Mouse (Mus musculus): ENCODE data around the gene Gm4881. TPM values are rescaled to one million over a fixed set of nuclear protein-coding genes. Genes with fewer than 3 reads are reported as not detected.
"Not testable (repeated sequence)": the region's sequence is repeated elsewhere in the genome, so short reads cannot be mapped to it uniquely, and the experiment has no call there.

Gene Gm4881
- total RNA-seq, 2 experiments from 2014 or later, result not detected

DNA sequence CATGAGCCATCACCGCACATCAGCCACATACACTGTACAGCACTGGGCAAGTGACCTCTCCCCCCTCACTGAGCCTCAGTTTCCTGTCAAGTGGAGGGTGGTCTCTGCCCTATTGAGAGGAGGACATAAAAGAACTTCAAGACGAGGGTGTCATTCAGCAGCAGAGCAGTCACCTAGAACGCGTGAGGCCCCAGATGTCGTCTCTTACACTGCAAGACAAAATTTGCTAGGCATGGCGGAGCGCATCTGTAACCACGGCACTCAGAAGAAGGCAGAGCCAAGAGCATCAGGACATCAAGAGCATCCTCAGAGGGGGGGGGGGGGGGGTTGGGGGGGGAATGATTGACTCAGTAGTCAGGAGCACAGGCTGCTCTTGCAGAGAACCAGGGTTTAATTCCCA lies 48.0 kb downstream of the Gm4881 start:
- no peak for DNase-seq (ENCODE audit: low spot score)

DNA sequence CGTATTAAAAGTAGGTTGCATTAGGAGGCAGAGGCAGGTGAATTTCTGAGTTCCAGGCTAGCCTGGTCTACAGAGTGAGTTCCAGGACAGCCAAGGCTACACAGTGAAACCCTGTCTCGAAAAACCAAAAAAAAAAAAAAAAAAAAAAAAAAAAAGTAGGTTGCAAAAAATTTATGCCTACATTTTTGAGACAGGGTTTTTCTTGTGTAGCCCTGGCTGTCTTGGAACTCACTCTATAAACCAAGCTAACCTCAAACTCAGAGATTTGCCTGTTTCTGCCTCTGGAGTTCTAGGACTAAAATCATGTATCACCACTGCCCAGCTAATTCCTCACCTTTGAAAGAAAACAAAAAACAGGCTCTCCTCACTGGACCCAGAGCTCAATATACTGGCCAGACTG lies 48.5 kb downstream of the Gm4881 start:
- not testable (repeated sequence) for DNase-seq (ENCODE audit: low spot score)

DNA sequence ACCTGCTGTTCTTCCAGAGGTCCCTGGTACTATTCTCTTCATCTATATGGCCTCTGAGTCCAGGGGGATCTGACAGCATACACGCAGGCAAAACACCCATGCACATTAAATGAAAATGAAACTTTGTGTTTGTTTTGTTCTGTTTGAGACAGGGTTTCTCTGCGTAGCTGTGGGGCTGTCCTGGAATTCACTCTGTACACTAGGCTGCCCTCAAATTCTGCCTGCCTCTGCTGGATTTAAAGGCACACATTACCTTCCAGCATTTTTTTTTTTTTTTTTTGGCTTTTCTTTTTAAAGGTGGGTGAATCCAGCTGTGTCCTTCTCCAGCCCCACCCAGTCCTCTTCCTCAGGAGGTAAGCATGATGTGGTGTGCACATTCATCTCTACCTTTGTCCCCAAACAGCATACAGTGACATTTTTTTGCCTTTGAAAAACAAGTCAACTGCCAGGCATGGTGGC lies 52.1 kb downstream of the Gm4881 start:
- DNase-seq (ENCODE audit: low spot score), result no peak

DNA sequence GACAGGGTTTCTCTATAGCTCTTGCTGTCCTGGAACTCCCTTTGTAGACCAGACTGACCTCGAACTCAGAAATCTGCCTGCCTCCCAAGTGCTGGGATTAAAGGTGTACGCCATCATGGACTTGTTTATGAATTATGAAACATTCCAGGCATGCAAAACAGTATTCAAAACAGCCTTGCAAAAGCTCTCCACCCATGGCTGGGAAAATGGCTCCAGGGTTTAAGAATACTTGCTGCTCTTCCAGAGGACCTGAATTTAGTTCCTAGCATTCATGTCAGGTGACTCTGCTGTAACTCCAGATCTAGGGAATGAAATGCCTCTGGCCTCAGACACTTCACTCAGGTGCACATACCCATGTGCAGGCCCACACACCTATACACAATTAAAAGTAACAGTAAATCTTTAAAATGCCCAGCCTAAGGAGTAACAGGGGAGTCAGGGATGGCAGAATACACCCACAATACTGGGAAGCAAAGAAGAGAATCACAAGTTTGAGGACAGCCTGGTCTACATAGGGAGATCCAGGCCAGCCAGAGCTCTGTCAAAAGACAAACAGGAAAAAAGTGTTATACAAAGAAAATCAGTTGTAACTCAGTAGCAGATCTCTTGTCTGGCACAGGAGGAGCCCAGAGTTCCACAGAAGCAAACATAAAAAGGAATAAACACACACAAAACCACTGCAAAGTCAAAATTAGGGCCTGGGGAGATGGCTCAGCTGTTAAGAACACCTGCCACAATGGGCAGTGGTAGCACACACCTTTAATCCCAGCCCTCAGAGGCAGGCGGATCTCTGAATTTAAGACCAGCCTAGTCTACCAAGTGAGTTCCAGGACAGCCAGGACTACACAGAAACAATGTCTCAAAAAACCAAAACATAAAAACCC lies 52.8 kb downstream of the Gm4881 start:
- DNase-seq (ENCODE audit: low spot score), result no peak

DNA sequence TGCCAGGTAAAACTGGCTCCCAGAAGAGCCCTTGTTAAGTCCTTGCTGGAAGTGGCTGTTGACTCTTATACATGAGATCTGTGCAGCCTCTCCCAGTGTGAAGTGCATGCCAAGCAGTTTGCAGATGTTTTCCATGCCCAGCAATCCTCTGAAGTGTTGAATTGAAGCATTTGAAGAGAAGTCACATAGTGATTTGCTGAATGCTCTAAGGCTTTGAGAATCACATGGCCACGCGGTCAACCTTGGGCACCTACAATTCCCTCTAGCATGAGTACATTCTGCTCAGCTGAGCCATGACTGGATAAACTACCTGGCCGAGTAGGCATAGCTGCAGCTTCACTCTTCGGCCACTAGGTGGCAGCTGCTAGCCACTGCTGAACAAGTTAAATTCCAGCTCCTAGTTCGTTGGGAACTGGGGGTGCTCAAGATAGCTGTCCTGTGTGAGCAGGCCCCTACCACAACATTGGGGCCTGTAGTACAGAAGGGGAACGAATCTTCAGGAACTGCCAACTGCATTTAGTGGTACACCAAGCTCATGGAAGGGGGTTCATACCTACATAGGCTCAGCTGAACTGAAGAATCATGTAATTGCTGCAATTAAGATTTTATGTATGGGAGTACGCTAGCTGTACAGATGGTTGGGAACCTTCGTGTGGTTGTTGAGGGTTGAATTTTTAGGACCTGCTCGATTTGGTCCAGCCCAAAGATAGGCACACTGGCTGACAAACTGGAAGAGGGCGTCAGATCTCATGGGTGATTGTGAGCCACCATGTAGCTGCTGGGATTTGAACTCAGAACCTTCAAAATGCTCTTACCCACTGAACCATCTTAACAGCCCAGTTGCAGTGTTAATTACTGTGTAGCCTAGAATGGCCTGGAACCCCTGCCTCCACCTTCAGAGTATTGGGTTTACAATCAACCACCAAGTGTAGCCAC lies 53.7 kb downstream of the Gm4881 start:
- peak; percentile 75 for DNase-seq (ENCODE audit: low spot score)

DNA sequence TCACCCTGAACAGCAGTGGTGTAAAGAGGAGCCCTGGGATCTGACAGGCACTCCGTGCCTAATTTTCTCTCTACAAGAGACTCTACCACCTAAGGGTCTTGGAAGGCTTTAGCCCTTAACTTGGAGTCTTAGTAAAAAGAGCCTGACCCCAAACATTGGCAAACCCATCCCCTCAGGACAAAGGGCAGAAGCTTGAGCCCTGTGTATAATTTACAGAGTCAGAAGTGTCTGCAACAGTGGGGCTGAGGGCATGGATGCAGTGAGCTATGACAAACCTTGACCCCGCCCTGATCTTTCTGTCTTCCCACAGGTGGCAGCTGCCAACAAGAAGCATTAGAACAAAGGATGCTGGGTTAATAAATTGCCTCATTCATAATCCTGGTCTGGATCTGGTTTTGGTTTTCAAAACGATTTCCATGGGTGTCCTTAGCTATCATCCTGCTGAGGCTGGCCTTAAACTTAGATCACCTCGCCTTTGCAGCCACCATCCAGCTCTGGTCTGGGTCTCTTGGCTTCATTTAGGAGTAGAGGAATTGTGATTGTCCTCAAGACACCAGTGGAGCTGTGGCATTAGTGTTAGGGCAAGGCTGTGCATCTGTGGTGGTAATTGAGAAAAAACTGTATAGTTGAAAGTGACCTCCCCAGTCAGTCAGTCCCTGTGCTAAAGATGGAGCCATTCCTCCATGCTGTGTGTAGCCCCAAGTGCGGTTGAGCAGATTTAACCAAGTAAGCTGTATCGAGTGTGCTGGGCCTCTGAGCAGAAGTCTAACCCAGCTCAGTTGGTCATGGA lies 54.7 kb downstream of the Gm4881 start:
- no peak for DNase-seq (ENCODE audit: low spot score)

DNA sequence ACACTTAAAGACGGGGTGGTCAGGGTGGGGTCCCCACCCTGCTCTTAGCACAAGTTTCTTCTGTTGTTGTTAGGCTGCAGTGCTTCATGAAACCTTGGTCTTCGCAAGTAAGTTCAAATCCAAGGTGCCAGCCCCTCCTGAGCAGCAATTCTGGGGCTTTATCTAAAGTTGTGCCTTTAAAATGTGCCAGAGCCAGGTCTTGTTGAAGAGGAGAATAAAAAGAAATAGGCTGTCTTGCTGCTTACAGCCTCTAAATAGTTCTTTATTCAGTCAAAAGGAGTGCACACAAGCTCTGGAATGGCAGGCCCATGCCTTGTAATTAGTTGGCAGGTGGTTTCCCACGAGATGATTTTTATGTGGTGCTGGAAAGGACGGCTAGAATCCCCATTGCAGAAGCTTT lies 57.2 kb downstream of the Gm4881 start:
- DNase-seq (ENCODE audit: low spot score), result no peak

DNA sequence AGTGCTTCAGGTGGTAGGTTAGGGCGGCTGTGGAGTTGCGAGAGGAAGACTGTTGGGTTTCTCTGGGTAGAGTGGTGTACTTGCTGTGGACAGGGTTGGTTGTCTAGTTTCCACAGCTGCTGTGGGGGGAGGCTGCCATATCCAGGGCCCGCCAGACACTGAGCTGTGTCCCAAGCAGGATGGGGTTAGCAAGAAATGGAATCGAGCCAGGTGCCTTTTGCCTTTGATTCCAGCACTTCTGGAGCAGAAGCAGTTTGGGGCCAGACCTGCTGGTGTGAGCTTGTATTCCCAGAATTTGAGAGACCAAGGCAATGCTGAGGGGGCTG lies 58.0 kb downstream of the Gm4881 start:
- DNase-seq (ENCODE audit: low spot score), result no peak

DNA sequence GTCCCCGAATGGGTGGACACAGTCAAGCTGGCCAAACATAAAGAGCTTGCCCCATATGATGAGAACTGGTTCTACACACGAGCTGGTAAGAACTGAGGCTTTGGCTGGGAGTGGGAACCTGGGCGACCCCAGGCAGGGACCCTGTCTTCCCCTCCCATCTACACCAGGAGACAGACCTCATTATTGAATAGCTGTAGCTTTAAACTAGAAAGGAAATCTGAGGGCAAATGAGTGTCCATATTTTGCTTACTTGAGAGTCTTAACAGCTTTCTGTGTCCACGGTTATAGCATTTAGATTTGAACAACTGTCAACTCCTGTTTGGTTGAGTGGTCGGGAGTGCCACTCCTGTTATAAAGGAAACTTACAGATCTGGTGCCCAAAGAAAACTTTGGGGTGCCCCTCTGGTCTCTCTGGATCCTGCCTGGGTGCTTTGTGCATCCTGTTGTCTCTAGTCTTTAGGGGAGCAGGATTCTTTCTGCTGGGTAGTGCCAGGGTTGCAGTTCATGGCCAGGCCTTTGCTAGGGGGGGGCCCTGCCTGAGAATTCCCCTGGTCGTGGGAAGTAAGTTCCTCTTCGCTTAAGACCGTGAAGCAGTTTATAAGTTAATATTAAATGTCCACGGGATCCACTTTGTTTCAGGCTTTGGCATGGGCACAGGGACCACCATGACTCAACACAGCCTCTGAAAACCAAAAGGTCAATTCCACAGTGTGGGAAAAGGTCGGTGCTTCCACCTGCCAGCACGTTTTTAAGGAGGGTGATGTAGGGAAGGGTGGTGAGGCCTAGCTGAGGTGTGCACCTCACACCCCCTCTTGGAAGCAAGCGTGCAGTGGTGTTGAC lies 58.6 kb downstream of the Gm4881 start:
- no peak for DNase-seq (ENCODE audit: low spot score)

DNA sequence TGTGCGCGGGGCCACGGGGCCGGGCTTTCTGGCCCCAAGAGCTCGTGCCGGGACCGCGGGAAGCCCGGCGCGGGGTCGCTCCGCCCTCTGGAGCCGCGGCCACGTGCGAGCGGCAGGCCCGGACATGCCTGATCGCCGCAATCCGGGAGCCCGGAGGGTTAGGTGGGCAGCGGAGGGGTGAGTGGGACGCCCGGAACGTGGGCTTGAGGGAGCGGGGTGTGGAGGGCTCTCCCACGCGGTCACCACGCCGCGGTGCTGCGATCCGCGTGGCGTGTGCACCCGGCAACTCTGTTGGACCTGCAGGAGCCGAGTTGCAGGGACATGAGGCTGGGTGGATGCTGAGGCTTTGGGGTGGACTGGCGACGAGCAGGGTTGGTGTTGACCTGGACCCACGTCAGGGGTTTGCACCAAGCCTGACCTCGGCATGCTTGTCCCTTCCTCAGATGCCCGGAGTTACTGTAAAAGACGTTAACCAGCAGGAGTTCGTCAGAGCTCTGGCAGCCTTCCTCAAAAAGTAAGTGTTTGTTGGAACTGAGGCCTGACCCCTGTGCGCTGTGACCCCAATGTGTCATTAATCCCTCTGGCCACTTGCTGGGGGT lies 59.5 kb downstream of the Gm4881 start:
- no peak for DNase-seq (ENCODE audit: low spot score)

DNA sequence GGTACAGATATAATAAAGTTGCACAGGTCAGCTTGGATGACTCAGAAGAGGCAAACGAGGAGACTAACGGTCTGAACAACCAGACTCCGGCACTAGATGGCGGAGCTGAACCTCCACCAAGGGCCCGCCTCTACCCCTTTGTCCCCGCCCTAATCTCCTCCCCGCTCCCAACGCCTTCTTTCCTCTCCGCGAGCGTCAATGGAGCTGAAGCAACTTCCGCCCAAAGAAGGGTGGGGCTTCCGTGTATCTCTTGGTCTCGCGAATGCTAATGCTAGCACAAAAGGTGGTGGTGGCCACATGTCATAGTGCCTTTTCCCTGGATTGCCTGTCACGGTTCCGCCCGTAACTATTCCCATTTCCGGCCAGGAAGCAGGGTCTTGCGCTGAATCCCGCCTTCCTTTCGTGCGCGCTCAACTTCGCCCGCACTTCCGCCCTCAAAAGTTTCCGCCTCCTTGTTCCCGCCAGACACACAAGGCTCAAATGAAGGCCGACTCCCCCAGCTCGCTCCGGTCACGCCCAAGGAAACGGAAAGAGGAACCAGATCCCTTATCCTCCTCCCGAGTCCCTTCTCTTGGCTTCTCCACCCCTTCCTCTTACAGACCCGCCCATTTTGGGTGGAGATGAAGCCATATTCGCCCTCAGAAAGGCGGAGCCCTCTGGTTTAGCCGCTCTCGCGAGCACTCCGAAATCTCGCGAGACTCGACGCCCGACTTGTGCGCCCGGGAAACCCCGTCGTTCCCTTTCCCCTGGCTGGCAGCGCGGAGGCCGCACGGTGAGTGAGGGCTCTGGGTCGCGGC lies 60.2 kb downstream of the Gm4881 start, which contains the start of gene Rps19:
TSS of gene Rps19 (plus strand) at position 476 of the 797 bp plus-strand sequence.
- peak; percentile 99 for DNase-seq (ENCODE audit: low spot score)

DNA sequence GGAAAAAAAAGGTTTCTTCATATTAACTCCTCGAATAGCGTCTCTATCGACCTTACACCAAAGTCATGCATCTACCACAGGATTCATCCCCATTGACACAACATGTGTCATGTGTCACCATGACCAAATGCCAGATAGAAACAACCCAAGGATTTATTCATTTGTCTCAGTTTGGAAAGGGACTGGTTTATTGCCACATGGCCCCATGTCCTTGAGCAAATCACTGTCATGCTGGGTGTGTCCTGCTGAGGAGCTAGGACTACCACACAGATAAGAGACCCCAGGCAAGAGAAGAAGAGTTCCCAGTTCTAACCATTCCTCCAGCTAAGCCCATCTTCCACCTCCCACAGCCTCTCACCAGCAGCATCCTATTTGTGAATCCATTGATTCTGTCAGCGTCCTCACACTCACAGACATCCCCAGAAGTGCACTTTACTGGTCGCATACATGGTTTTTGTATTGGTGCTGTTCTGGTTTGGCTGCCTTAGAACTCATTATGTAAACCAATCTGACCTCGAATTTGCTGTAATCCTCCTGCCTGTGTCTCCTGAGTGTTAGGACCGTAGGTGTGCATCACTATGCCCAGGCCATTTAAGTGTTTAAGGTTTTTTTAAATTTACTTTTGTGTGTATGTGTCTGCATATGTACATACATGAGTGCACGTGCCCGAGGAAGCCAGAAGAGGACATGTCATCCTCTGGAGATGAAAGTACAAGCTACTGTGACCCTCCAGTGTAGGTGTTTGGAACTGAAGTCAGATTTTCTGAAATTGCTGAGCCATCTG lies 61.7 kb downstream of the Gm4881 start:
- no peak for DNase-seq (ENCODE audit: low spot score)

DNA sequence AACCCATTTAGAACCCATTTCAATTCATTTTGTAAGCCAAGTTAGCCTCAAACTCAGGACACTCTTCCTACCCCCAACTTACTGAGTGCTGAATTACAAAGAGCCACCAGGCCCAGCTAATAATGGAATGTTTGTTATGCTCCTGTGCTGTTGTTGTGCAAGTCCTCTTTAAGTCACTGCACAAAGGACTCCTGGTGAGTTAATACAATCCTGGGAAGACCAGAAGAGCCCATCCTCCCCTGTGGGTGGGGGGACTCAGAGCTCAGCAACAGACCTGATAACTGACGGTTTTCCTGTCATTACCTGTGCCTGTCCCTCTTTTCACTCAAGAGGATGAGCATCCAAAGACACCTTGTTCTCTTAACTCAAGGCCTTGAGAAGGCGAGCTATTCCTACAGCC lies 64.7 kb downstream of the Gm4881 start:
- DNase-seq (ENCODE audit: low spot score), result no peak

DNA sequence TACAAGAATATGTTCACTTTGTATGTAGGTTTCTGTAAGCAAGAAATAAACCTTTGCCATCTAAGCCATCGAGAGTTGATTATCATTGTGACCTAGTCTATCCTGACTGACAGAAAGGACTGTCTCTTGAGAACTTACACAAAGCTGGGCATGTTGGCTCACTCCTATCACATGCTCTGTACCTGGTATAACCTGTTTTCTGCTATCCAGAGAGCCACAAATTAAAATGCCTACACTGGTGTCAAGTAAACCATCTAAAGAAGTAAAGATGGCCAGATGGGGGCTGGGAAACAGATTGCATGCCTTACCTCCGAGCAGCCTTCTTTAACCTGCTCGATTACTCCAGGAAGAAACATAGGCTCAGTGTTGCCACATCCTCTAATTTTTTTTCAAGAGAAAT lies 66.7 kb downstream of the Gm4881 start:
- DNase-seq (ENCODE audit: low spot score), result no peak
